Mouse (Mus musculus) c-Kit-positive CD71-positive TER-119-negative erythroid progenitor cells, embryonic 14.5 days (primary cell): ENCODE results near the gene Crat.
A peak's percentile ranks its signal among the peaks of the same experiment; 100 is the strongest.
"Not testable (repeated sequence)": the region's sequence is repeated elsewhere in the genome, so short reads cannot be mapped to it uniquely, and the experiment has no call there.

Experiments used
- DNase-seq: peaks from one replicate; pipeline ENCODE4 v3.0.0-alpha.2; 2013; ENCODE audit warnings: low read depth

The Crat gene

DNA sequence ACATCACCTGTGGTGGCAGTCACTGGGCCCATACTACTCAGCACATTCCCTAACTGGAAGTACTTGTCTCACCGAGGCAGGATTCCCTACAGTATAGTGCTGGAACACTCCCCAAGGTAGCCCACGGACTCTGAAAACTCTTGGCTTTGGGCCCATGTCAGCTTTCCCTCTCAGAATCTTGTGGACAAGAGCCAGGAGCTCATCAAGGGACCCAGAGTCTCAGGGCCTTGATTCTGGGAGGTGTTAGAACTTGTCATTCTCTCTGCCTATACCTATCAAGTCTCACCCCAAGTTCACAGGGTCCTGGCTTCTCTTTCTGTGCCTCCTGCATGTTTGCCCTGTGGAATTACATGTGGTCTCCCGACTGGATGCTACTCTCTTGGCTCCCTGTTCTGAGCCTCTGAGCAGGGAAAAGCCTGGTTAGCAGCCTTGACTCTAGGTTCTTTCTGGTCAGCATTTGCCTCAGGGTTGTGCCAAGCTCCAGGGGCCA lies 24.6 kb upstream of the Crat start:
- DNase-seq, result no peak

DNA sequence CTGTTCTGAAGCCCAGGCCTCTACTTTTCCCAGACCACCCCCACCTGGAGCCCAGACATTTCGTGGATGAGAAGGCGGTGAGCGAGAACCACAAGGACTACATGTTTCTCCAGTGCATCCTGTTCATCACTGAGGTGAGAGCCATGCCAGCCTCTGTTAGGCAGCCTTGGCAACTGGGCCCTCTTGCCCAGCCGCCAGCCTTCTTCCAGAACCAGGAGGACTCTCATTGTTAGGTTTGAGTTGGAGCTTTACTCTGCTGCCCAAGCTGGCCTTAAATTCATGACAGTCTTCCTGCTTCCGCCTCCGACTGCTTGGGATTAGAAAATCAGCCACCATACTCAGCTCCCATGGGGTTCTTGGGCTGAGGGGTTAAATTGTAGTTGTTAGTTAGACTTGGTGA lies 24.0 kb upstream of the Crat start:
- no peak for DNase-seq

DNA sequence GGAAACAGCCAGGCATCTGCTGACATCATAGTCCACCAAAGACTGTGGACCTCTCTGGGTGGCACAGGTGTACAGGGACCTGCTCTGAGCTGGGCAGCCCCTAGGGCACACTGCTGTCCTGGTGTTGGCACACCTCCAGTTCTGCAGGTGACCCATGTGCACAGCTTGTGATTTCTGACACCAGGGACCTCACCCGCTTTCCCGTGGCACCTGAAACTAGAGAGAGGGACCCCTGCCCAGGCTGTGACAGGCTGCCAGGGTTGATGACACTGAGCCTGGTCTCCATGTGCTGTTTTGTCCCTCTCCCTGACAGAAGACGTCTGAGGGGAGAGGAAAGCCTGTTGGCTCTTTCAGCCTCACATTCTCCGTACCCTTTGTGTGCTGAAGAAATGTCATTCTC lies 22.2 kb upstream of the Crat start:
- no peak for DNase-seq

DNA sequence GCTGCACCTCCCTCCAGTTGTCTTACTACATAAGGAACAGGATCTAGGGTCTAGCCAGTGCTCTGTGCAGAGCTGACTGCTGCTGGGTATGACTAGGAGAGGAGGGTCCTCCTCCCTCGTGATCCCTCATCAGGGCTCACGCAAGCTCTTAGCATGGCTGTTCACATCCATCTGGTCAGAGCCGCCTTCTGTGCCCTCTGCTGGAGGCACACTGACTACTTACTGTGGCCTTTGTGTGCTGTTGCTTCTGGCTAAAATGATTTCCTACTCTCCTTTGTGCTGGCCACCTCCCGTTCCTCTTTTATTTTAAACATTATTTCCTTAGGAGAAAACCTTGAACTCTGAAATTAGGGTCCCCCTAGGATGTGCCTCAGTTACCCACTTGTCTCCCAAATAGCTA lies 21.2 kb upstream of the Crat start:
- DNase-seq, result no peak

DNA sequence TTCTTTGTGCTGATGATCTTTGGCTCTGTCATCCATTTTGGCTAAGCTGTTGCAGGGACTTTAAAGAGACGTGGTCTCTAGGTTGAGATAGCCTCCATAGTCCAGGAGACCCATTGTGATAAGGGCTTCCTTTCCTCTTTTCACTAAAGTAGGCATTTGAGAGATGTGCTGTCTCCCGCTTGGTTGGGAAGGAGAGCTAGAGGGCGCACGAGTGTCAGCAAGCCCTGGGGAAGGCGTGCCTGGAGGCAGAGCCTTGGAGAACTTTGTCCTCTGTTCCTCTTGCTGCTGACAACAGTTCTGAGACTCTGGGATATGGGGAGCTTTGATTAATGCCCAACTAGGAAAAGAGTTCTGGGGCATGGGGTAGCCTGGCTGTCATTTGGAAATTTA lies 20.5 kb upstream of the Crat start:
- no peak for DNase-seq

DNA sequence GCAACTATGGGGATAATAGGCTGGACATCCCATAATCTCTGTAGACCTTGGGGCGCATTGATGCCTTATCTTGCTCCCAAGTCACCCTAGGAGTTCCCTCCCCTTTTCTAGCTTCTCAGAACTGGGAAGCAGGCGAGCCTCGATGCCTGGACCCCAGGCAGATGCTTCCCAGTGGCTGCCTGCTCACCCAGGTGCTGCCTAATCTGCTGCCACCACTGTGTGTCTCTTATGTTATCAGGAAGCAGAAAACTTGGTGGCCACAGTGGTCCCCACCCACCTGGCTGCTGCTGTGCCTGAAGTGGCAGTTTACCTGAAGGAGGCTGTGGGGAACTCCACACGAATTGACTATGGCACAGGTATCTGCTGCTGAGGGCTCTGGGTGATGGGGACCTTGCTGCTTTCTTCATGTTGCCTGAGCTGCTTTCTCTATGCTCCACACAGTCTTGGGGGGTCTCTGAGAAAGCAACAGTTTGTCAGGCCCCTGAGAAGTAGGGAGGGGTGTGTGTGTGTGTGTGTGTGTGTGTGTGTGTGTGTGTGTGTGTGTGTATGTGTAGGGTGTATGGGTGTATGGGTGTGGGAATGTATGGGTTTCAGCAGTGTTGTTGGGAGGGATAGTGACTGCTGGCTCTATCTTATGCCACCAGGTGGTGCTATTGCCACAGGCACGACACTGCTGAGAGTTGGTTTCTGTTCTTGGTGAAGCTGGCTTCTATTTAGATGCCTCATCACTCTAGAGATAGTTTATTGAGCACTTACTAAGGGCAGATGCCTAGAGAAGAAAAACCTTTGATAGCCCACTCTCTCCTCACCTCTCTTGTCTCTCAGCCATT lies 19.9 kb upstream of the Crat start:
- peak; percentile 68 for DNase-seq

DNA sequence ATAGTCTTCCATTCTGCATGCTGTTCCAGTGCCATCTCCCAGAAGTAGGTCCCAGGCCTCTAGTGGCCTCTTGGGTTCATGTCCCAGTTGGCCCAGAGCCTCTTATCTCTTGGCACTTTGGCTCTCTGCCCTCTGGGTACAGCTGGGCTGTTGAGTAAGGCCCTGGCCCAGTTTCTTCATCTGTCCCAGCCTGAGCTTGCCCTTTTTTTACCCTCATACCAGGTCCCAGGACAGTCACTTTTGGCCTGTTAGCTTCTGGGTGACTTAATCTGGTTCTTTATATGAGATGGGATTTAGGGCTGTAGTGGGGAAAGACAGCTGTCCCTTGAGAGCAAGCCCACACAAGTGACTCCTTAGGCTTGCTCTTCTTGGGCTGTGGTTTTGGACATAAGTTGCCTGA lies 13.5 kb upstream of the Crat start:
- DNase-seq, result no peak

DNA sequence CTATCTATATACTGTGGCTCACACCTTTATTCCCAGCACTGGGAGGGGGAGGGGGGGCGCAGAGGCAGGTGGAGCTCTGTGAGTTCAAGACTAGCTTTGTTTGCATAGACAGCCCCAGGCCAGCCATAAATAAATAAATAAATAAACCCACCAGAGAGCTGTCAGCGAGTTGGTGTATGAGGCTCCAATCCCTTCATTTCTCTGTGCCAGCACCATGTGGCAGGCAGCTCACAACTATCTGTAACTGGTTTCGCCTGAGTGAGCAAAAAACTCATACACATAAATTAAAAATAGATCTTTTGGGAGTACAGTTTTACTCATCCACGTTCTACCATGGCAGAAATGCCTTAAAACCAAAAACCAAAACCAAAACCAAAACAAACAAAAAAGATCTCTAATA lies 5.8 kb upstream of the Crat start:
- DNase-seq, result no peak

DNA sequence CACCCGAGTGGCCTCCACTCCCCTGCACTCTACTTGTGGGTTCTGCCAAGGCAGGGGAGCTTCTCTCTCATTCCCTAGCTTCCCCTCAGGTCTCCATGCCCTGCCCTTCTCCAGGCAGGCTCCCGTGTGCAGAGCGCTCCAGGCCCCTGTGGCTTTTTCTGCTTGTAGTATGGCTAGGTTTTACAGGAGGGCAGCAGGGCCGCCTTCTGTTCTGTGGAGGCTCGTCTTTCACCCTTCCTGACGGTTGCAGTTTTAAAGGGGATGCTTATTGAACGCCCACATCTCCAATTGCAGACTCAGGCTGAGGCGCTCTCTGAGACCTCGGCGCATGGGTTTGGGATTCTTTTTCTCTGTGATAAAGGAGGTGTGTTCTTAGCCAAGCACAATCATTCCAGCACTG lies 3.5 kb upstream of the Crat start:
- DNase-seq, result no peak

DNA sequence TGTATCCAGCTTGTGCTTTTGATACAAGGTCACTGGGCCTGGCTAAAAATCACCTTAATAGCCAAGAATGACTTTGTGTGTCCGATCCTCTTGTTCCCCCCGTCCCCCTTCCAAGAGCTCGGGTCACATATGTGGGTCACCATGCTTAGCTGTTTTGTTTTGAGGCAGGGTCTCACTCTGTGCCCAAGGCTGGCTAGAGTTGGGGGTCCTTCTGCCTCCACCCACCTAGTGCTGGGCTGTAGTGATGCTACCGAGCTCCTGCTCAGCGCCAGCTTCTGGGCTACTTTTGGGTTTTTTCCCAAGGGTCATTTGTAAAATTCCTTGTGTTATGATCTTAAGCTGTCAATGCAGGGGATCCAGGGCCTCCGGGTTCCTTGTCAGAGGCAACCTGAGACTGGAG lies 2.6 kb upstream of the Crat start:
- no peak for DNase-seq

DNA sequence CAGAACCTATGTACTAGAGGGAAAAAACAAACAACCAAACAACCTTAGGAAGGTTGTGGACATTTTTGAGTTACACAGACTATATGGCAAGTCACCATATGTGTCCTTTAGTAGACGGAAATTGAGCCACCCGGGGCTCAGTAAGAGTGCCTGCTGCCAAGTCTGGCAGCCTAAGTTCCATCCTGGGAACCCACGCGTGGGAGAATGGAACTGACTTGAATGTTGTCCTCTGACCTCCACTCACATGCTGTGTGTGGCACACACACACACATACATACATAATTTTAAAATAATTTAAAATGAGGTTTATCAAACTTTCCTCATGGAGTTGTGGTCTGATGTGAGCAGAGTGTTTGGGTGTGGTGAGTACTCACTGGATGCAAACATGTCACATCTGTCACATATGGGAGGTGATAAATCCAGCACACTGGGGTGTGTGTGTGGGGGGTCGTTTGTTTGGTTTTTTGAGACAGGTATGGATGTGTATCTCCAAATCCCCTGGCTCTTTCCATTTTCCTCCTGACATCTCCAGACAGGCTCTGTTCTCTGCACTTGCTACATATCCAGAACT lies 2.1 kb upstream of the Crat start:
- DNase-seq, result peak; percentile 68

DNA sequence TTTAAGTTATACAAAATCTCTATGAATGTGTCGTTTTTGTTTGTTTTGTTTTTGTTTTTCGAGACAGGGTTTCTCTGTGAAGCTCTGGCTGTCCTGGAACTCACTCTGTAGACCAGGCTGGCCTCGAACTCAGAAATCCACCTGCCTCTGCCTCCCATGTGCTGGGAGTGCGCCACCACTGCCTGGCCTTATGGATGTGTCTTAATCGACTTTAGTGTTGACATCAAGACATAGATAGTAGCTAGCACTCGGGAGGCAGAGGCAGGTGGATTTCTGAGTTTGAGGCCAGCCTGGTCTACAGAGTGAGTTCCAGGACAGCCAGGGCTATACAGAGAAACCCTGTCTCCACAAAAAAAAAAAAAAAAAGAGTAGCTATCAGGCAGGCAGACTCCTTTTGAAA lies 1.5 kb upstream of the Crat start:
- not testable (repeated sequence) for DNase-seq

DNA sequence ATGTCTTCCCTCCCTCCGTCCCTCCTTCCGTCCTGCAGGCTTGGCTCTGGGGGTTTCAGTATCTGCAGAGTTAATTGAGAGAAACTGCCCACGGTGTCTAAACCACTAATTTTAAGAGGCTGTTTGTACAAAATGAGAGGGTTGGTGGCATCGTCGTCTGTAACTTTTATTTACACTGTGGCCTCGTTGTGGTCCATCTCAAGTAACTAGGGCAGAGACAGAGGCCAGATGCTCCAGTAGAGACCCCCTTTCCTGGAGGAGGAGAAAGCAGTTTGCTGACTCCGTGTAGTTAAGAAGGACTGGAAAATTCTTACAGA lies 994 bp upstream of the Crat start:
- peak; percentile 29 for DNase-seq

DNA sequence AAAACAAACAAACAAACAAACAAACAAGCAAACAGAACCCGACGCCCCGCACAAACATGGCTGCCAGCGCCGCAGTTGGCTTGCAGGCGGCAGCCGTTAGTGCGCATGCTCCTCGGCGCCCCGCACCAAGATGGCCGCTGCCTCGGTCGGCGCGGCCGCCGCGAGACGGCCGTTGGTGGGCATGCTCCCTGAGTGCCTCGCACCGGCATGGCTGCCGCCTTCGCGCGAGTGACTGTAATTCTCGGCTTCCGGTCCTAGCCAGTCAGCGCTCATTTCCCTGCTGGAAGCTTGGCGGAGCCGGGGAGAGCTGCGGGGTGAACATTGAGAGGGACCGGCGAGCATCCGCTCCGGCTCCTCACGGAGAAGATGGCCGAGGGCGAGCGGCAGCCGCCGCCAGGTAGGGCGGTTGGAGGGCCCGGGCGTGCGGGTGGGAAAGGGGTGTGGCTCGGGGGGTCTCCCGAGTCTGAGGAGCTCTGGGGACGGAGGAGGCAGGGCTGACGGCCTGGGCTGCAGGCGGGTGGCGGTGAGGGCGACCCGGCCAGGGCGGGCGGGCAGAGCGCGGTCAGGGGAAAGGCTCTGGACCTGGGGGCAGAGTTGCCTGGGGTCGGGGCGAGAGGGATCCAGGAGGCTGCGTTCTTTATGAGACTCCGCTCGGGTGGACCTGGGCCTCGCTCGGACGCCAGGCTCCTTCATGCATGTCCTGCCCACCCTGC lies 479 bp upstream of the Crat start, which contains the start of gene Ptpa:
Ptpa (plus strand) TSS at position 104 of the 713 bp plus-strand sequence.
- peak; percentile 77 for DNase-seq

DNA sequence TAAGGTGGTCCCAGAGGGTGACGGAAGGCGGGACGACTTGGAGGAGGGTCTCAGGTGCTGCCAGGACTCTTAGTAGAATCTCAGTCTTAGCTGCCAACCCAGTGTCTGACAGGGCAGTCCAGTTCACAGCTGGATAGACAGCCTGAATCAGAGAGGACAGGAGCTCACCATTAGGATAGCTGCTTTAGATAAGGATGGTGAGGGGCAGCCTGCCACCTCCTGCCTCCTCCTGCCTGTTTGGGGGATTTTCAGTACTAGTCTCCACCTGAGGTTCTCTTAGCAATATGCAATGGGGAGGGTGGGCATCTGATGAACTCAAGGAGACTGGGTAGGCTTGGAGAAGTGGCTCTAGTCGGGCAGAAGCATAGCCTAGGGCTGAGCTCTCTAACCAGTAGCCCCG lies 932 bp downstream of the Crat start:
- peak; percentile 17 for DNase-seq

DNA sequence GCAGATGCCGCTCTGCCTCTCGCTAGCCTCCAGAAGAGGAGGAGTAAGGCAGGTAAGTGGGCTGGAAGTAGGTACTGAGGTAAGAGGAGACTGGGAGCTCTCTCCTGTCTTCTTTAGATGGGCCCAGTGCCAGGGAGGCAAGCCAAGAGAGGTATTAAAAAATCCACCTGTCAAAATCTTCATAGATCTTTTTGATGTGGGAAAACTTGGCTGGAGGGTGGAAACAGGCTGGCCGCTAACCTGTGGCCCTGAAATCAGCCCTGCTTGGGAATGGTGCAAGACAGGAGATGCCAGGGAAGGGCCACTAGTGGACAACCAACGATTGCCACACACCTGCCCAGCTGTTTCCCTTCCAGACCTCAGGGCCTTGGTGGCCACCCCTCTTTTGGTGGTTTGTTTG lies 1.5 kb downstream of the Crat start:
- no peak for DNase-seq

DNA sequence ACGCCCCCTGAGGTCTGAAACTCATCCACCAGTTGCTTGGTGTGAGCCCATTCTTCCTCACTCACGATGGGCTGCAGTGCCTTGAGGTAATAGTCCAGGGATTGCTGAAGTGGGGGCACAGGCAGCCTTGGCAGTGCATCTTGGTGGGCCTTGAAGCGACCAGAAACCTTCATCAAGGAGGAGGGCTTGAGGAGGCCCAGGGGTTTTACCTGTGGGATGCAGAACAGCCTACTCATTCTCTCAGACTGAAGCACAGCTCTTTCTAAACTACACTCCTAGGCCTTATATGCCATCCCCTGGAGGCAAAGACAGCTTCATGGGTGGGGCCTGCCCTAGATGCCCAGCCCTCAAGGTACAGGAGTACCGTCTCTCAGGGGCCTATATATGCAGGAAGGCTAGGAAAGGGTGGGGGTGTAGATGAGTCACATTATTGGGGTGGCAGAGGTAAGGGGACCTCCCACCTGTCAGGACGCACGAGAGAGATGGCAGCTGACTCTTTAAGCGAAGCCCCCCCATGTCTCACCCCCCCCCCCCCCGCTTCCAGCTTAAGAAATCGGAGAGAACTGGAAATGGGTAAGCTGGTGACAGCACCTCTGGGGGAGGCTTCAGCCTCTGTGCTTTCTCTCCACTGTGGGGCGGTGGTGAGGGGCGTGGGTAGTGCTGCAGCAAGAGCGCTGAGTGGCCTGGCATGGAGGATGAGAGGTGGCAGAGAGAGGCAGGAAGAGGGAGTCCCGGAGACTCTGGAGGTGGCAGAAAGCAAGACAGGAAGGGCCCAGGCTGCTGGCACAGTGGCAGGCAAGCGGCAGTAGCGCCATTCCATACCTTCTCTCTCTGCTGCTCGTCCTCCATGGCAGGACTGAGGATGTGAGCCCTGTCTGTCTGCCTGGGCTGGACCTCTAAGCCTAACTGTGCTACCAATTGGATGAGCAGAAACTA lies 2.3 kb downstream of the Crat start:
- no peak for DNase-seq

DNA sequence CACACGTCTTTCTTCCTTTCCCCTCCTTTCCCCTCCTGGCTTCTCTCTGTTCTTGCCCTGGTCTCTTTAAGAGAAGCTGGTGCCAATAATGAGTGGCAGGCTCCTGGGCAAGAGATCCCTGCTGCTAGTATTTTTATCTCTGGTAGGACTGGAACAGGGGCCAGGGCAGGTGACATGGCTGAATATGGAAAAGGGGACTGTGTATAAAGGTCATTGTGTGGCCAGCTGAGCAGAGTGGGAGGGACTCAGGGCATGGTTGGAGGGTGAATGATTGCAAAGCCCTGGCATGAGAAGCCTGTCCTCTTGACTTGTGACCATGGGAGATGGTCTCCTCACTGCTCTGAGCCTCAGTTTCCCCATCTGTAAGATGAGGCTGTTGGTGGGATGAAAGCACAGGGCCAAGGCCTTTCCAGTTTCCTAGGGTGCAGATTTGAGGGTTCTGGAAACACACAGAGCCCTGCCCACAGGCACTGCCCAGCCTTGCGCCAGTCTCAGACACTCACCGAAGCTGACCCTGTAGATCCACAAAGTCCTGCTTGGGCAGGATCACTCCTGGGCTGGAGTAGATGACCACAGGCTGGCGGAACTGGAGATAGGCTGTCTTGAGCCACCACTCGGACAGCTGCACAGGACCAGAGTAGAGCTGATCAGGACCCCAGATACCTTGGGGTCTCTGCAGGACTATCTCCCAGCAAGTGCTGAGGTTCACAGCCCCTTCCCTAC lies 6.0 kb downstream of the Crat start:
- no peak for DNase-seq

DNA sequence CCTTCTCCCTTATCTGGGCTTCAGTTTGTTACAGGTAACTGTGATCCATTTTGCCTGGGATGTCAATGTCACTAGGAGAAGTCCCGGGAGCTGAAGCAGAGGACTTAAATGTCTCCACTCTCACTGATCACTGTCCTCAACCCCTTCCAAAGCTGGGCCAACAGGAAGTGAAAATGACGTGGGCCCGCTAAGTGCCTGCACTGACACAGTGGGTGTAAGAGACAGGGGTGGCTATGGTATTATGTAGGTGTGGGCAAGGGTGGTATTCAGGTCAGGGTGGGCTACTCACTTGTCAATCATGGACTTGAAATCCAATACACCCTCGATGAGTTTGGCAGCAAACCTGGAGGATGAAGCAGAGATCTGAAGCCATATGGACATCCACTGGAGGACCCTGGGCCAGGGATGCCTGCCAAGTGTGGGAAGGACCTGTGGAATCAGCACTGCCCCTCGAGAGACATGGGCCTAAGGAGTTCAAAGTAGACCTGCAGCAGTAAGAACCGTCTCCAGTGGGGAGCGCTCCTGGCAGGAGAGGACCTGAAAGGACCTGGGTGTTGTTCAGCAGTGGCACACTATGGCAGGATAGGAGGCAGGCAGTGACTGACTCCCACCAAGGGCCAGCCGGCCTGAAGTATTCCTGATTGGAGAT lies 7.0 kb downstream of the Crat start:
- no peak for DNase-seq

DNA sequence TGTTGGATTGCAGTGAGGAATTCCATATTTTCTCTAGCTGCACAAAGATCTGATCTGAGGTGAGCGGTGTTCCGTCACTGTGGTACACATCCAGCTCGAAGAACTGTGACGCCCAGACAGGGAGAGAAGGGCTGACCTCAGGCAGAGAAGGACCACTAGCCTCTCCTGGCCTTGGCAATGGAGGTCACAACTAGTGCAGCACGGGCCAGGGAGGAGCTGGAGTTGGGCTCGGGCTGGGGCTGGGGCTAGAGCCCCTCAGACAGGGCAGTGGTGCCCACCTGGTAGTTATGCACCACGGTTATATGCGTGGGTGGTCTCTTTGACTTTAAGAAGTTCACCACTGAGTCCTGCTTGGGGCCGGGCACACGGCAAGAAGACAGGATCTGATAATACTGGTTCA lies 7.8 kb downstream of the Crat start:
- DNase-seq, result no peak

DNA sequence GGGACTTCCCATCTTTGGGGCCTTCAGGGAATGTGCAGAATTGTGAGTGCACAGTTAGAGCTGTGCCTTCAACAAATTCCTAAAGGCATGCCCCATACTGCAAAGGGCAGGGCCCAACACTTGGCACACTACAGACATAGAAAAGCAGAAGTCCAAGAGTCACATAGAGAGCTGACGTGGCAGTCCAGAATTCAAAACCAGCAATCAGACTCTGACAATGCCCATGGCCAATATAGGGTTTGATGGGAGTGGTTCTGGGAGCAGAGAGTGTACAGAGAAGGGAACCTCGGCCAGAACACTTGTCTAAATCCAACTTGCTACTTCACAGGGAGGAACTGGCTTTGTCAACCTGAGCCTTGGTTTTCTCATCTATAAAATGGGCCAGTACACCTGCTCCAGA lies 8.4 kb downstream of the Crat start:
- DNase-seq, result no peak
